Mouse (Mus musculus): ENCODE data around the gene Optc.

DNA sequence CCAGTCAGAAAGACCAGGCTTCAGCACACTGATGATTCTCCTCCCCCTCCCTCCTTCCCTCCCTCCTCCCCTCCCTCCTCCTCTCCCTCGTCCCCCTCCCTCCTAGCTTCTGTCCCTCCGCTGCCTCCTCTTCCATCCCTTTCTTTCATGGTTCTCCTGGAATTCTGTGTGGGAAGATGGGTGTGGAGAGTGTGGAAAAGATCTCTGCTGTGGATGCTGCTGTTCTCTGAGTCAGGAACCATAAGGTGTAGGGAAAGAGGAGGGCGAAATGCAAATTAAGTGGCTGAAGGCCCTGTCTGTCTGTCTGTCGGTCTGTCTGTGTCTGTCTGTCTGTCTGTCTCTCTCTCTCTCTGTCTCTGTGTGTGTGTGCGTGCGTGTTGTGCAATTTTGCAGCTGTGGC is 10.5 kb downstream of the Optc start:
- TF ChIP-seq POLR2A (IDR thresholded peaks at IDR 0.05; ENCODE audit: borderline replicate concordance, insufficient read depth, low read length) (no peak), CTCF (IDR thresholded peaks at IDR 0.05; ENCODE audit: borderline replicate concordance, insufficient read depth, low read depth, low read length) (no peak)

All from cerebellum, adult 2 months (tissue).